Mouse (Mus musculus): Measurements from ENCODE around the gene Cnot2. TPM values are rescaled to one million over a fixed set of nuclear protein-coding genes. Genes with fewer than 3 reads are reported as not detected.

Gene Cnot2
- polyA plus RNA-seq, 1 experiment from 2014 or later = 82.3 TPM

- peaks cover 7% of the 10 kb centered on the region for H3K4me1 ChIP-seq (ENCODE audit: control insufficient read depth, insufficient read depth, low read length)
- no peak overlapping the region for H3K9ac ChIP-seq (ENCODE audit: low read length)
- H3K27me3 ChIP-seq (ENCODE audit: control insufficient read depth, insufficient read depth, low read length) = no peaks in the 10 kb centered on the region
- no peaks in the 10 kb centered on the region for H3K9me3 ChIP-seq (replicated peaks; ENCODE audit: control insufficient read depth, low read length)
- WGBS = 83% methylated on average over 5 of the region's 5 CpGs
- no peak overlapping the region for H3K27ac ChIP-seq (ENCODE audit: low read length)
- H3K4me2 ChIP-seq (ENCODE audit: low read depth, low read length) = no peak overlapping the region
- H3K36me3 ChIP-seq (ENCODE audit: control insufficient read depth, insufficient read depth, low read length) = no peaks in the 10 kb centered on the region
- ATAC-seq (ENCODE audit: insufficient read depth, low FRiP score) = no peak
- no peak overlapping the region for H3K4me3 ChIP-seq (replicated peaks; ENCODE audit: low read length)
Measured at GRCm38 (mm10) chr10:116540750-116541149, 40.6 kb downstream of the Cnot2 start.

- Histone ChIP-seq H3K4me1 (ENCODE audit: control insufficient read depth, insufficient read depth, low read length) (peaks cover 16% of the 10 kb centered on the region), H3K36me3 (ENCODE audit: control insufficient read depth, insufficient read depth, low read length) (no peaks in the 10 kb centered on the region), H3K9me3 (replicated peaks; ENCODE audit: control insufficient read depth, low read length) (no peaks in the 10 kb centered on the region), H3K4me2 (ENCODE audit: low read depth, low read length) (no peak overlapping the region), H3K27me3 (ENCODE audit: control insufficient read depth, insufficient read depth, low read length) (no peaks in the 10 kb centered on the region), H3K9ac (ENCODE audit: low read length) (no peak overlapping the region), H3K4me3 (replicated peaks; ENCODE audit: low read length) (no peak overlapping the region), H3K27ac (ENCODE audit: low read length) (no peak overlapping the region)
- WGBS = 81% methylated on average over 3 of the region's 3 CpGs
- ATAC-seq (ENCODE audit: insufficient read depth, low FRiP score) = no peak
Measured at GRCm38 (mm10) chr10:116537495-116537894, 43.8 kb downstream of the Cnot2 start.

- no peak overlapping the region for H3K9ac ChIP-seq (ENCODE audit: low read length)
- peaks cover 16% of the 10 kb centered on the region; the same call in 1 of the 2 replicates for H3K4me1 ChIP-seq (ENCODE audit: control insufficient read depth, insufficient read depth, low read length)
- peak; percentile 64; the same call in 1 of the 2 replicates for ATAC-seq (ENCODE audit: insufficient read depth, low FRiP score)
- H3K27ac ChIP-seq (ENCODE audit: low read length) = no peak overlapping the region
- H3K9me3 ChIP-seq (replicated peaks; ENCODE audit: control insufficient read depth, low read length) = no peaks in the 10 kb centered on the region
- H3K27me3 ChIP-seq (ENCODE audit: control insufficient read depth, insufficient read depth, low read length) = no peaks in the 10 kb centered on the region
- 38% methylated on average over 3 of the region's 3 CpGs for WGBS
- H3K4me2 ChIP-seq (ENCODE audit: low read depth, low read length) = no peak overlapping the region
- H3K4me3 ChIP-seq (replicated peaks; ENCODE audit: low read length) = no peak overlapping the region
- H3K36me3 ChIP-seq (ENCODE audit: control insufficient read depth, insufficient read depth, low read length) = no peaks in the 10 kb centered on the region
Measured at GRCm38 (mm10) chr10:116534278-116534677, 47.0 kb downstream of the Cnot2 start.

- Histone ChIP-seq H3K4me2 (ENCODE audit: low read depth, low read length) (no peak overlapping the region), H3K27me3 (ENCODE audit: control insufficient read depth, insufficient read depth, low read length) (no peaks in the 10 kb centered on the region), H3K4me1 (ENCODE audit: control insufficient read depth, insufficient read depth, low read length) (peaks cover 16% of the 10 kb centered on the region), H3K4me3 (replicated peaks; ENCODE audit: low read length) (no peak overlapping the region), H3K27ac (ENCODE audit: low read length) (peak overlapping the region; percentile 46; the same call in 1 of the 2 replicates), H3K9ac (ENCODE audit: low read length) (no peak overlapping the region), H3K36me3 (ENCODE audit: control insufficient read depth, insufficient read depth, low read length) (no peaks in the 10 kb centered on the region), H3K9me3 (replicated peaks; ENCODE audit: control insufficient read depth, low read length) (no peaks in the 10 kb centered on the region)
- ATAC-seq (ENCODE audit: insufficient read depth, low FRiP score) = no peak
- WGBS = 50% methylated on average over 3 of the region's 3 CpGs
Measured at GRCm38 (mm10) chr10:116532561-116532960, 48.8 kb downstream of the Cnot2 start.

- WGBS = 86% methylated on average over 3 of the region's 3 CpGs
- no peaks in the 10 kb centered on the region for H3K9me3 ChIP-seq (replicated peaks; ENCODE audit: control insufficient read depth, low read length)
- H3K4me3 ChIP-seq (replicated peaks; ENCODE audit: low read length) = no peak overlapping the region
- no peak overlapping the region for H3K9ac ChIP-seq (ENCODE audit: low read length)
- H3K36me3 ChIP-seq (ENCODE audit: control insufficient read depth, insufficient read depth, low read length) = no peaks in the 10 kb centered on the region
- no peaks in the 10 kb centered on the region for H3K27me3 ChIP-seq (ENCODE audit: control insufficient read depth, insufficient read depth, low read length)
- no peak overlapping the region for H3K4me2 ChIP-seq (ENCODE audit: low read depth, low read length)
- ATAC-seq (ENCODE audit: insufficient read depth, low FRiP score) = no peak
- peaks cover 9% of the 10 kb centered on the region for H3K4me1 ChIP-seq (ENCODE audit: control insufficient read depth, insufficient read depth, low read length)
- no peak overlapping the region for H3K27ac ChIP-seq (ENCODE audit: low read length)
Measured at GRCm38 (mm10) chr10:116531063-116531462, 50.2 kb downstream of the Cnot2 start.

- no peaks in the 10 kb centered on the region; the same call in 1 of the 2 replicates for H3K4me1 ChIP-seq (ENCODE audit: control insufficient read depth, insufficient read depth, low read length)
- 87% methylated on average over 1 of the region's 1 CpGs for WGBS
- no peak for ATAC-seq (ENCODE audit: insufficient read depth, low FRiP score)
- H3K27me3 ChIP-seq (ENCODE audit: control insufficient read depth, insufficient read depth, low read length) = no peaks in the 10 kb centered on the region
- no peak overlapping the region for H3K27ac ChIP-seq (ENCODE audit: low read length)
- H3K4me3 ChIP-seq (replicated peaks; ENCODE audit: low read length) = no peak overlapping the region
- no peak overlapping the region for H3K9ac ChIP-seq (ENCODE audit: low read length)
- no peak overlapping the region for H3K4me2 ChIP-seq (ENCODE audit: low read depth, low read length)
- no peaks in the 10 kb centered on the region for H3K36me3 ChIP-seq (ENCODE audit: control insufficient read depth, insufficient read depth, low read length)
- H3K9me3 ChIP-seq (replicated peaks; ENCODE audit: control insufficient read depth, low read length) = no peaks in the 10 kb centered on the region
Measured at GRCm38 (mm10) chr10:116519588-116519987, 61.7 kb downstream of the Cnot2 start.

GRCm38 (mm10) chr10:116515590-116515989 is 65.7 kb downstream of the Cnot2 start:
- H3K27me3 ChIP-seq (ENCODE audit: control insufficient read depth, insufficient read depth, low read length) = no peaks in the 10 kb centered on the region
- ATAC-seq (ENCODE audit: insufficient read depth, low FRiP score) = no peak
- no peaks in the 10 kb centered on the region for H3K4me1 ChIP-seq (ENCODE audit: control insufficient read depth, insufficient read depth, low read length)
- H3K4me2 ChIP-seq (ENCODE audit: low read depth, low read length) = no peak overlapping the region
- H3K9me3 ChIP-seq (replicated peaks; ENCODE audit: control insufficient read depth, low read length) = no peaks in the 10 kb centered on the region
- 85% methylated on average over 6 of the region's 6 CpGs for WGBS
- no peak overlapping the region for H3K9ac ChIP-seq (ENCODE audit: low read length)
- no peaks in the 10 kb centered on the region for H3K36me3 ChIP-seq (ENCODE audit: control insufficient read depth, insufficient read depth, low read length)
- H3K4me3 ChIP-seq (replicated peaks; ENCODE audit: low read length) = no peak overlapping the region
- no peak overlapping the region for H3K27ac ChIP-seq (ENCODE audit: low read length)

- H3K9ac ChIP-seq (ENCODE audit: low read length) = no peak overlapping the region
- H3K27ac ChIP-seq (ENCODE audit: low read length) = no peak overlapping the region
- no peaks in the 10 kb centered on the region for H3K27me3 ChIP-seq (ENCODE audit: control insufficient read depth, insufficient read depth, low read length)
- no peaks in the 10 kb centered on the region for H3K36me3 ChIP-seq (ENCODE audit: control insufficient read depth, insufficient read depth, low read length)
- no peak overlapping the region for H3K4me2 ChIP-seq (ENCODE audit: low read depth, low read length)
- H3K4me1 ChIP-seq (ENCODE audit: control insufficient read depth, insufficient read depth, low read length) = no peaks in the 10 kb centered on the region
- no peaks in the 10 kb centered on the region for H3K9me3 ChIP-seq (replicated peaks; ENCODE audit: control insufficient read depth, low read length)
- ATAC-seq (ENCODE audit: insufficient read depth, low FRiP score) = no peak
- H3K4me3 ChIP-seq (replicated peaks; ENCODE audit: low read length) = no peak overlapping the region
- WGBS = 87% methylated on average over 4 of the region's 4 CpGs
Measured at GRCm38 (mm10) chr10:116515158-116515557, 66.2 kb downstream of the Cnot2 start.

- no peak for ATAC-seq (ENCODE audit: insufficient read depth, low FRiP score)
- no peaks in the 10 kb centered on the region for H3K4me1 ChIP-seq (ENCODE audit: control insufficient read depth, insufficient read depth, low read length)
Measured at GRCm38 (mm10) chr10:116513254-116513635, 68.1 kb downstream of the Cnot2 start.

More at GRCm38 (mm10) chr10:116513254-116513635, 68.1 kb downstream of the Cnot2 start:
- 58% methylated on average over 7 of the region's 7 CpGs for WGBS
- H3K36me3 ChIP-seq (ENCODE audit: control insufficient read depth, insufficient read depth, low read length) = no peaks in the 10 kb centered on the region
- no peak overlapping the region for H3K9ac ChIP-seq (ENCODE audit: low read length)
- H3K9me3 ChIP-seq (replicated peaks; ENCODE audit: control insufficient read depth, low read length) = no peaks in the 10 kb centered on the region
- no peak overlapping the region for H3K27ac ChIP-seq (ENCODE audit: low read length)
- no peak overlapping the region for H3K4me2 ChIP-seq (ENCODE audit: low read depth, low read length)
- no peaks in the 10 kb centered on the region for H3K27me3 ChIP-seq (ENCODE audit: control insufficient read depth, insufficient read depth, low read length)
- no peak overlapping the region for H3K4me3 ChIP-seq (replicated peaks; ENCODE audit: low read length)
